Mouse (Mus musculus): ENCODE data around the gene Selenom.

The Selenom gene

GRCm38 (mm10) chr11:3547969-3548368 is 33.5 kb downstream of the Selenom start:
- DNase-seq (ENCODE audit: low read depth, low spot score): peak; percentile 96

GRCm38 (mm10) chr11:3548564-3549295 is 34.2 kb downstream of the Selenom start:
- DNase-seq (ENCODE audit: low read depth, low spot score): peak; percentile 98

- DNase-seq (ENCODE audit: low read depth, low spot score): peak; percentile 82
Observed at GRCm38 (mm10) chr11:3549791-3550190, 35.3 kb downstream of the Selenom start.

- DNase-seq (ENCODE audit: low read depth, low spot score): no peak
Observed at GRCm38 (mm10) chr11:3554976-3555375, 40.5 kb downstream of the Selenom start.

GRCm38 (mm10) chr11:3557852-3558251 is 43.4 kb downstream of the Selenom start:
- DNase-seq (ENCODE audit: low read depth, low spot score): no peak

GRCm38 (mm10) chr11:3560202-3560601 is 45.7 kb downstream of the Selenom start:
- DNase-seq (ENCODE audit: low read depth, low spot score): no peak

GRCm38 (mm10) chr11:3563853-3564252 is 49.4 kb downstream of the Selenom start:
- no peak for DNase-seq (ENCODE audit: low read depth, low spot score)

GRCm38 (mm10) chr11:3564451-3564850 is 50.0 kb downstream of the Selenom start:
- no peak for DNase-seq (ENCODE audit: low read depth, low spot score)

GRCm38 (mm10) chr11:3566018-3566417 is 51.5 kb downstream of the Selenom start:
- DNase-seq (ENCODE audit: low read depth, low spot score): no peak
